Mouse (Mus musculus) thymus, adult 2 months (tissue): Measurements from ENCODE around the gene Gm3127. TPM values are rescaled to one million over a fixed set of nuclear protein-coding genes. Genes with fewer than 3 reads are reported as not detected.
"Not testable (repeated sequence)": the region's sequence is repeated elsewhere in the genome, so short reads cannot be mapped to it uniquely, and the experiment has no call there.

ENCODE experiments used
- DNase-seq: peaks from one replicate; pipeline ENCODE4 v3.0.0; 2021
- H3K27ac ChIP-seq: fragments of 200-500 bp; 2 replicates; pipeline ENCODE4 v1.5.1; 2012; ENCODE audit warnings: low read length, control low read depth; ENCODE audit not compliant: control insufficient read depth, insufficient read depth
- H3K27me3 ChIP-seq: fragments of 200-500 bp; 2 replicates; pipeline ENCODE4 v1.6.1; 2012; ENCODE audit warnings: mild to moderate bottlenecking, low read length, moderate library complexity, mixed read lengths; ENCODE audit not compliant: control insufficient read depth, insufficient read depth
- H3K36me3 ChIP-seq: fragments of 200-500 bp; 2 replicates; pipeline ENCODE4 v1.6.1; 2012; ENCODE audit warnings: mild to moderate bottlenecking, low read length, moderate library complexity; ENCODE audit not compliant: control insufficient read depth, insufficient read depth
- H3K4me1 ChIP-seq: fragments of 200-500 bp; replicated peaks from 2 replicates; pipeline ENCODE4 v1.6.1; 2012; ENCODE audit warnings: low read length; ENCODE audit not compliant: control insufficient read depth, insufficient read depth
- H3K4me3 ChIP-seq: fragments of 200-500 bp; 2 replicates; pipeline ENCODE4 v1.5.1; 2012; ENCODE audit warnings: mild to moderate bottlenecking, low read length, control low read depth, moderate library complexity; ENCODE audit not compliant: control insufficient read depth, insufficient read depth
- WGBS: fragments of 180-500 bp; shearing (Covaris S2); methylation state at CpG from one replicate; pipeline ENCODE4 v1.1.7; 2018; 5-methylcytosine and 5-hydroxymethylcytosine counted together
- polyA plus RNA-seq: library from polyadenylated mRNA; depleted of rRNA; stranded (reverse); fragments of >200 nt; gene quantifications from 2 replicates; pipeline ENCODE4 v1.2.3, GENCODE M21; 2012; rRNA removed

Gene Gm3127
- not detected in 2 replicates for polyA plus RNA-seq

GRCm38 (mm10) chr14:4164730-4165129, at the start of gene Gm3127:
TSS of gene Gm3127 (plus strand) at chr14:4165030.
- not testable (repeated sequence) for H3K27me3 ChIP-seq, DNase-seq, H3K27ac ChIP-seq, H3K36me3 ChIP-seq, H3K4me1 ChIP-seq, H3K4me3 ChIP-seq
- 83% methylated on average over 1 of the region's 2 CpGs for WGBS

GRCm38 (mm10) chr14:4141646-4142045, 23.2 kb upstream of the Gm3127 start:
- not testable (repeated sequence) for H3K36me3 ChIP-seq, H3K27ac ChIP-seq, H3K4me3 ChIP-seq, H3K4me1 ChIP-seq, DNase-seq, H3K27me3 ChIP-seq
- 92% methylated on average over 4 of the region's 4 CpGs for WGBS

- H3K36me3 ChIP-seq, H3K4me1 ChIP-seq, DNase-seq, H3K27ac ChIP-seq, H3K4me3 ChIP-seq, H3K27me3 ChIP-seq: not testable (repeated sequence)
- WGBS: 13% methylated on average over 13 of the region's 14 CpGs
Measured at GRCm38 (mm10) chr14:4182030-4182429, 17.2 kb downstream of the Gm3127 start.

GRCm38 (mm10) chr14:4182491-4183210, 17.8 kb downstream of the Gm3127 start, which contains the start of gene Gm2974:
TSS of gene Gm2974 (plus strand) at chr14:4182576.
- H3K4me1 ChIP-seq, H3K4me3 ChIP-seq, DNase-seq, H3K27ac ChIP-seq, H3K27me3 ChIP-seq, H3K36me3 ChIP-seq: not testable (repeated sequence)
- WGBS: 22% methylated on average over 55 of the region's 59 CpGs

GRCm38 (mm10) chr14:4183375-4183774, 18.5 kb downstream of the Gm3127 start:
- not testable (repeated sequence) for H3K4me1 ChIP-seq
- 33% methylated on average over 7 of the region's 10 CpGs for WGBS

More at GRCm38 (mm10) chr14:4183375-4183774, 18.5 kb downstream of the Gm3127 start:
- H3K27ac ChIP-seq, H3K36me3 ChIP-seq, H3K27me3 ChIP-seq, DNase-seq, H3K4me3 ChIP-seq: not testable (repeated sequence)

Other genes with a start within 250 kb of the Gm3127 start
- not detected in 2 replicates for gene Gm3029, start 233.3 kb upstream of the Gm3127 start, polyA plus RNA-seq
- gene Gm3095, start 201.5 kb upstream of the Gm3127 start, polyA plus RNA-seq: 0.28 TPM in 1 of 2 replicates, not detected in the other
- gene Gm3099, start 166.6 kb upstream of the Gm3127 start, polyA plus RNA-seq: not detected in 2 replicates
- gene Gm5796, start 141.1 kb upstream of the Gm3127 start, polyA plus RNA-seq: 0.09 TPM in 2 replicates
- gene Gm3115, start 80.9 kb upstream of the Gm3127 start, polyA plus RNA-seq: not detected in 2 replicates
- 0.59 TPM in 1 of 2 replicates, not detected in the other for gene Gm8108, start 54.5 kb upstream of the Gm3127 start, polyA plus RNA-seq
- gene Gm2974, start 17.5 kb downstream of the Gm3127 start, polyA plus RNA-seq: 0.12 TPM in 1 of 2 replicates, not detected in the other
- gene Gm3138, start 84.6 kb downstream of the Gm3127 start, polyA plus RNA-seq: not detected in 2 replicates
- gene Gm3149, start 152.3 kb downstream of the Gm3127 start, polyA plus RNA-seq: not detected in 2 replicates
- gene 2610042L04Rik, start 169.7 kb downstream of the Gm3127 start, polyA plus RNA-seq: 0.11 TPM in 1 of 2 replicates, not detected in the other
- not detected in 2 replicates for gene Gm3159, start 232.5 kb downstream of the Gm3127 start, polyA plus RNA-seq